Mouse (Mus musculus) ovary, adult 18-20 months (tissue): Measurements from ENCODE around the gene Pex5l.

Experiments used
- DNase-seq: peaks from one replicate; pipeline ENCODE4 v3.0.0; 2022; ENCODE audit warnings: low spot score, mixed read lengths

Gene Pex5l

DNA sequence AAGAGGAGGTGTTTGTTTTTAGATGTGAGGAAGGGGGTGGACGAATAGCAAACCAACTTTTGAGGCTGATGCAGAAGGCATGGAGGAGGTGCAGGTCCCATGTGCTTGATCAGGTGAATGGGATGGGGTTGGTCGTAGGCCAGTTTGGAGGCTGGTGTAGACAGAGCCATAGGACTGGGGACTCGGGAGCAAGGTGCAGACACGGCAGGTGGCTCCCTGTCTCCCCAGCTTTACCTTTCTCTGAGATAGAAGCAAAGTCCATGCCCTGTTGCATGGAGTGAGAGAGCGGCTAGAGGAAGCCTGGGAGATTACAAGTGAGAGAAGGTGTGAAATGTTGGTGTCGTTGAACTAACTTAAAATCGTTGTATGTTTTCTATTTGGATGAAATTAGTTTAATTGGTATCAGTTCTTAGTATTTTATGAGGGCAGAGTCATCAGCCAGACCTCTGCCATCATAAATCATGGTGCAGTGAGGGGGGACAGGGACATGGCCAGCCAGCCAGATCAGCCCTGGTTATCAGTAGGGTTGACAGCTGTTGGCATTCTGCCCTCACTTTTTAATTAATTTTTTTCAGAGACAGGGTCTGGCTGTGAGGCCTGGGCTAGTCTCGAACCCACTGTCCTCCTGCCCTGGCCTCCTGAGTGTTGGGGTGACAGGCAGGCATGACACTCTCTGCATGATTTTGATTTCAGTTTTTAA is 203.1 kb downstream of the Pex5l start:
- no peak for DNase-seq

DNA sequence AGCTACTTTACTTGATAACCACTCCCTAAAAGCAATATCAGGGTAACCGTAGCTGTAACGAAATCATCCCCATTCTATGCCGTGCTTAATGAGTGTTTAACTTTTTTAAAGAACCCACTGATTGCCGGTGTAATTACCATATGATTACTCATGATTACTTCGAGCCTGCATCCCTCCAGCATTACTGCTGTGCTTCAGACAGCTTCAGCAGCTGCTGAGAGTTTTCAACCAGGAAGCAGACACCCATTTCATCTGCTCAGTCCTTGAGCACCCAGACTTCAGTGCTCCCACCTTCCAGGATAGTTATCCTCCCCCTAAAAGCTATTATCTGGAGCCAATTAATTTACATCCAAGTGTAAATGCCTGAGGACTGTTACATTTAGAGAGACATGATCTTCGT is 218.9 kb downstream of the Pex5l start:
- no peak for DNase-seq

DNA sequence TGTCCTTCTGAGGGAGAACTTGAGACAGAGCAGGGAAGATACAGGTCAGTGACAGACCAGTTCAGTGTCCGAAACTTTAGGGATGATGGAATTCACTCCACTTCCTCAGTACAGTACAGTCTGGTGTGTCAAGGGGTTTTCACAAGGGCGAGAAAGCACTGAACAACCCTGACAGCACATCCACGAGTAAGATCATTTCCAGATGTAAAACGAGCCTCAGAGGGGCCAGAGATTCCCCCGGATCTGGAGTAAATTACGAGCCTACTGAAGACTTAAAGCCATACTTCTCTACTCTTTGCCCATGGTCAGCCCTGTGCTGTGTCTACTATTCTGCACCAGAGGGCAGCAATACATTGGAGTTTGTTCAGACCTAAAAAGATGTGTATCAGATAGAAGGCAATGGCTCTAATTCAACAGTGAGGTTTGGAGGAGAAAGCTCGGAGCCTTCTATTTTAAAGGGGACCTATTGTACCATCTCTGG is 232.9 kb downstream of the Pex5l start:
- DNase-seq, result no peak

DNA sequence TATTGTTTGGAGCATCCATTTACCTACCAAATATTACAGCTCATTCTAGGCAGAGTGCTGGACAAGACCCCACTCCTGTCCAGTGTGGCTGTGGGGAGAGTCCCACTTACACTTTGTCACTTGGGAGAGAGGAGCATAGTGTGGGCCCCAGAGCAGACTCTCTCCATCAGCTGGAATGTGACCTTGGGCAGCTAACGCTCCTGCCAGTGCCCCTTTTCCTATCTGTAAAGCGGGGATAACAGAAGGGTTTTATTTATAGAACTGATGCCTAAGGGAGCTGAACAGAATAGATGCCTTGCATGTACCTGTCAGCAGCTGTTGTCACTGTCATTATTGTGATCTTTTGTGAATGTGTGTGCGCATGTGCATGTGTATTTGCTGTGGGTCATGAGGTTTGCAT is 234.6 kb downstream of the Pex5l start:
- no peak for DNase-seq

DNA sequence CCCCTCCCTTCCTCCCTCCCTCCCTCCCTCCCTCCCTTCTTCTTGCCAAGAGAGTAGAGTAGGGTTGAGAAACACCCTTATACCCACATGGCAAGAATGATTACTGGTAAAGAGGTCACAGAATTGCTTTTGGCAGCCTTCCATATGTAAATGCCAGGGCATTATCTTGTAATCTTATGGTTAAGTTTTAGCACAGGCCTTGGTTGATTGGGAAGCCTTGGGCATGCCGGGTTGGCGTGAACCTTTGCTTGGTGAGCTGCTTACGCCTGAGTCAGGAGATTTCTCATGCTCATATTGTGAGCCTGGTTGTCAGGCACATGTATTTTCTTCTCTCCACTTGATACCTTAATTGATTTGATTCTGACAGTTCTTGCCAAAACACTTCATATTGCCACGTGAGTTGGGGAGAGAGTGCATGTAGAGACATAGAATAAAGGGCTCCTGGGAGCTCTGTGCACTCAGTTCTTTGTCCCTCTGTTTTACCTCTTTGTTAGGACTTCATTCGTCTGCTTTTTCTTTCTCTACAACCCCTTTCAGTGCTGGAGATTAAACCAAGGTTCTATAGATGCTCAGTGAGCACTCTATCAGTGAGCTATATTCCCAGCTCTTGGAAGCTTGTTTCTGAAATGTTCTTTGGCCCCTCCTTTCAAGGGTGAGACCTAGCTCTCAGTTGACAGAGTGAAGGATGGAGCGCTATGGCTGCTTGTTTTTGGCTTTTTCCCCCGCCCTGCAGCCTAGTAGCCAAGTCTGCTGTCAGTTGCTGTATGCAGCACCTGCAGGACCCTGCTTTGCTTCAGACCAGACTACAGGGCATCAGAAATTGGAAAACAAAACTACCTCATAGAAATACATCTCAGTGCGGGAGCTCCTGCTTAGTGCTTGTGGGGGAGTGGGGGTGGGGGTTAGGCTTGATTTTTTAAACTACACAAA is 236.9 kb downstream of the Pex5l start:
- DNase-seq, result no peak

DNA sequence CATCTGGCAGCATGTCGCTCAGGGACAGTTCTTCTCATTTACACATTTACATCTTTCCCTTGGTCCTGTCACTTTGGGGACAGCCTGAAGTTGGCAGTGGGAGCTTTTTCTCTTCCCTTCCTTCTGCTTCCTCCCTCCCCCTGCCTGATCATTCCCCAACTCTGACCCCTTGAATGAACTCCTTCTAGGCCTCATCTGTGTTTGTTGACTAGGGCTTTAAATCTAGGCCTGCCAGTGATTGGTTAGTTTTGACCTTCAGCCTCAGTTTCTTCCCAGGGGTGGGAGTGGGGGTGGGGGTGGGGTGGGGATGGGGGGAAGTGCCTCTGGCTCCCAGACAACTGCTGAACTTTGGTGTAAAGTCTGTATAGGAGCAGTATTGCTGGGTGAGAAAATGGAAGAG is 238.4 kb downstream of the Pex5l start:
- DNase-seq, result no peak

DNA sequence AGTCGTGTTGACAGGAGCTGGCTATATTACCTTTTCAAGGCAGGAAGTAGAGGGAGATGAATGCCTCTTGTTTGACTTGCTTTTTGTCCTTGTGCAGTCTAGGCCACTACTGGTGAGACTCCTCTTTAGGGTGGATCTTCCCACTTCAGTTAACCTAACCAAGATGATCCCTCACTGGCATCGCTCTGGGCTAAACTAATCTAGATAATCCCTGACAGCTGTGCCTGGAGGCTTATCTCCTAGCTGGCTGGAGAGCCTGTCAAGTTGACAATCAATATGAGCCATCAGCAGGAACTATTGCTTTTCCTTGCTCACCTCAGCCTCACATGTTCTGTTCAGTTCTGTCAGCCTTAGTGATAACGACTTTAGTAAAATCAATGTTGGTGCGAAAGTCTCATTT is 239.6 kb downstream of the Pex5l start:
- DNase-seq, result no peak
